Mouse (Mus musculus): ENCODE results near the gene Cnga1. TPM values are rescaled to one million over a fixed set of nuclear protein-coding genes. Genes with fewer than 3 reads are reported as not detected.

Cnga1 gene
- not detected in 2 replicates for polyA plus RNA-seq (2015; fragmentation: Nextera tagmentation; extraction: Ambion mirVana)

- H3K27ac ChIP-seq (ENCODE audit: low read length) = no peak within 1 kb of the TSS
- H3K27me3 ChIP-seq (ENCODE audit: control insufficient read depth, insufficient read depth, low read length) = 0 out of 2 replicates have a peak, but pooled peaks cover 3% of the 10 kb centered on the region
- H3K9ac ChIP-seq (ENCODE audit: low read length) = no peak within 1 kb of the TSS
- 81% methylated on average over 1 of the region's 1 CpGs for WGBS
- H3K9me3 ChIP-seq (replicated peaks; ENCODE audit: control insufficient read depth, low read length) = no peaks in the 10 kb centered on the region
- no peak within 1 kb of the TSS for H3K4me2 ChIP-seq (ENCODE audit: low read depth, low read length)
- H3K36me3 ChIP-seq (ENCODE audit: control insufficient read depth, insufficient read depth, low read length) = no peaks in the 10 kb centered on the region
- no peak within 1 kb of the TSS for H3K4me3 ChIP-seq (replicated peaks; ENCODE audit: low read length)
- peaks cover 5% of the 10 kb centered on the region; the same call in 1 of the 2 replicates for H3K4me1 ChIP-seq (ENCODE audit: control insufficient read depth, insufficient read depth, low read length)
- no peak for ATAC-seq (ENCODE audit: insufficient read depth, low FRiP score)
Measured at GRCm38 (mm10) chr5:72644175-72644574, at the start of gene Cnga1. Gene Cnga1 (minus strand): TSS chr5:72644275.

- no peaks in the 10 kb centered on the region for H3K36me3 ChIP-seq (ENCODE audit: control insufficient read depth, insufficient read depth, low read length)
- H3K27ac ChIP-seq (ENCODE audit: low read length) = no peak overlapping the region
- ATAC-seq (ENCODE audit: insufficient read depth, low FRiP score) = no peak
- H3K9me3 ChIP-seq (replicated peaks; ENCODE audit: control insufficient read depth, low read length) = no peaks in the 10 kb centered on the region; the same call in 1 of the 2 replicates
- H3K27me3 ChIP-seq (ENCODE audit: control insufficient read depth, insufficient read depth, low read length) = no peaks in the 10 kb centered on the region
- no peak overlapping the region for H3K4me3 ChIP-seq (replicated peaks; ENCODE audit: low read length)
- no peak overlapping the region for H3K9ac ChIP-seq (ENCODE audit: low read length)
- 92% methylated on average over 5 of the region's 5 CpGs for WGBS
- no peaks in the 10 kb centered on the region for H3K4me1 ChIP-seq (ENCODE audit: control insufficient read depth, insufficient read depth, low read length)
- H3K4me2 ChIP-seq (ENCODE audit: low read depth, low read length) = no peak overlapping the region
Measured at GRCm38 (mm10) chr5:72690516-72690915, 46.4 kb upstream of the Cnga1 start.

DNA sequence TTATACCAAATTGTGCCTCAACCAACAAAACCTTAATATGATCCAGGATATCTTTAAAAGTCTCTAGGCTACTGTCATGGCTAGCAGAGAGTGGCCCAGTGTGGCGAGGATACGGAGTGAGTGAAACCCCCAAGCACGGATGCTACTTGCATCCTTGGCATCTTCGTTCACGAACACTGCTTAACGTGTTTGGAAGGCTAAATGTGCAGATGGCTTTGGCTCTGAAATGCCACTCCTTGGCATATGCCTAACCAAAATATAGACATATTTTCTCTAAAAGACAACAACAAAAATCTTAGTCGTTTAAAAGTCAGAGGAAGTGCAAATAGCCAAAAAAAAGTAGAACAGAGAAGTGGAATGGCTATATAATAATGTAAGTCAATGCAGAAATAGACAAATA is 45.5 kb upstream of the Cnga1 start:
- H3K9me3 ChIP-seq (replicated peaks; ENCODE audit: control insufficient read depth, low read length) = no peaks in the 10 kb centered on the region; the same call in 1 of the 2 replicates
- WGBS = 89% methylated on average over 7 of the region's 7 CpGs

GRCm38 (mm10) chr5:72681451-72681850 is 37.4 kb upstream of the Cnga1 start:
- H3K4me3 ChIP-seq (replicated peaks; ENCODE audit: low read length) = no peak overlapping the region
- peak; percentile 31; the same call in 1 of the 2 replicates for ATAC-seq (ENCODE audit: insufficient read depth, low FRiP score)
- H3K9ac ChIP-seq (ENCODE audit: low read length) = no peak overlapping the region
- H3K36me3 ChIP-seq (ENCODE audit: control insufficient read depth, insufficient read depth, low read length) = no peaks in the 10 kb centered on the region
- no peaks in the 10 kb centered on the region for H3K27me3 ChIP-seq (ENCODE audit: control insufficient read depth, insufficient read depth, low read length)
- no peak overlapping the region for H3K4me2 ChIP-seq (ENCODE audit: low read depth, low read length)
- no peaks in the 10 kb centered on the region for H3K4me1 ChIP-seq (ENCODE audit: control insufficient read depth, insufficient read depth, low read length)
- peak overlapping the region; percentile 57; the same call in 1 of the 2 replicates for H3K27ac ChIP-seq (ENCODE audit: low read length)
- 0 out of 2 replicates have a peak, but pooled peaks cover 6% of the 10 kb centered on the region for H3K9me3 ChIP-seq (replicated peaks; ENCODE audit: control insufficient read depth, low read length)
- WGBS = 78% methylated on average over 6 of the region's 6 CpGs

More for the DNA sequence above, 45.5 kb upstream of the Cnga1 start:
- H3K27ac ChIP-seq (ENCODE audit: low read length) = no peak overlapping the region
- no peak overlapping the region for H3K4me3 ChIP-seq (replicated peaks; ENCODE audit: low read length)
- no peak overlapping the region for H3K4me2 ChIP-seq (ENCODE audit: low read depth, low read length)
- H3K4me1 ChIP-seq (ENCODE audit: control insufficient read depth, insufficient read depth, low read length) = no peaks in the 10 kb centered on the region
- no peak overlapping the region for H3K9ac ChIP-seq (ENCODE audit: low read length)
- H3K36me3 ChIP-seq (ENCODE audit: control insufficient read depth, insufficient read depth, low read length) = no peaks in the 10 kb centered on the region
- ATAC-seq (ENCODE audit: insufficient read depth, low FRiP score) = no peak
- H3K27me3 ChIP-seq (ENCODE audit: control insufficient read depth, insufficient read depth, low read length) = no peaks in the 10 kb centered on the region

DNA sequence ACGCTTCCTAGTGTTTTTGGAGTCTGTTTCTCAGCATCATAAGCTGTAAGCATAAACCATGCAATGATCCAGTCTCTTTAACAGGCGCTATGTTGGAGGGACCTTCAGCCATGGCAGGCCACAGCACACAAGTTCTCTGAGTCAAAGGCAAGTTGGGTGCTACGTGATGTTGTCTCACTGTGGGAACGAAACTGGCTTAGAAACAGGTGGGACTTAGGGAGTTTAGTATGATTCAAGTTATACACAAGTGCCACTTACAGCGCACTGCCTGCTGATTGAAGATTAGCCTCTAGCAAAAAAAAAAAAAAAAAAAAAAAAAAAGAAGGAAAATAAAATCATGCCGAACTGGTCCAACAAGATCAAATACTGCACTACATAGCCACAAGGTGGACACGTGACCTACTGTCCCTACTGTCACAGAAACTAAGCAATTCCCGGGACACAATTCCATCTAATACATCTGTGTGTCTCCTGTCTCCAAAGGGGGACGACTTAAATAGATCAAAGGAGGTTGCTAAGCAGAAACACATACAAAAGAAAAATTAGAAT is 31.0 kb upstream of the Cnga1 start:
- peak; percentile 83; the same call in 1 of the 2 replicates for ATAC-seq (ENCODE audit: insufficient read depth, low FRiP score)
- Histone ChIP-seq H3K4me3 (replicated peaks; ENCODE audit: low read length) (no peak overlapping the region), H3K4me1 (ENCODE audit: control insufficient read depth, insufficient read depth, low read length) (no peaks in the 10 kb centered on the region), H3K36me3 (ENCODE audit: control insufficient read depth, insufficient read depth, low read length) (no peaks in the 10 kb centered on the region), H3K9me3 (replicated peaks; ENCODE audit: control insufficient read depth, low read length) (no peaks in the 10 kb centered on the region), H3K9ac (ENCODE audit: low read length) (no peak overlapping the region), H3K27me3 (ENCODE audit: control insufficient read depth, insufficient read depth, low read length) (no peaks in the 10 kb centered on the region), H3K27ac (ENCODE audit: low read length) (peak overlapping the region; percentile 87), H3K4me2 (ENCODE audit: low read depth, low read length) (no peak overlapping the region)
- 61% methylated on average over 9 of the region's 9 CpGs for WGBS

DNA sequence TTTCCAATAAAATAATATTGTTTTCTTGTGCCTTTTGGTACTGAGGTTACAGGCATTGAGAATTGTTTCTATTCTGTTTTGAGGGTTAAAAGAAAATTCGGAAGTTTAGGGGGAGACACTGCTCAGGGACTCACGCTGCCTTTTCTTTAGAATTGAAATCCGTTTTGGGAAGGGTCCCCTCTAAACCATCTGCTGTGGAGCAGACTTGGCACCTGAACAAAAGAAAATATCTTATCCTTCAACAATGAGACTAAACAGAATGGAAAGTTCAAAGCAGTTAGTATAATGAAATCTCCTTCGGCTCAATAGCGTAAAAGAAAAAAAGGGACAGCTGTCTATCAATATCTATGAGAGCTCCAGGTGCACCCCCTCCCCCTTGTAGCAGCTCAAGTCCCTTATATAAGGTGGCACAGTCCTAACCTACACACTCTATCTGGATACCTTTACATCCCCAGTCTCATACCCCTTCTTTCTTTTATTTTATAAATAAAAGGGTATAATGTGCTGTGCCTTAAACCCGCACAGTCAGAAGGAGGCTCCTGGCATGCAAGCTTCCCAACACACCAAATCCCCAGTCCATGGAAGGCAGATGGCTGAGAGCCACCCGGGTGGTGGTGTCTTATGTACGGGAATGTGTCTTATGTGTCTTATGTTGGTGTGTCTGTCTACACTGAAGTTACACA is 27.1 kb upstream of the Cnga1 start:
- WGBS = 59% methylated on average over 8 of the region's 8 CpGs

DNA sequence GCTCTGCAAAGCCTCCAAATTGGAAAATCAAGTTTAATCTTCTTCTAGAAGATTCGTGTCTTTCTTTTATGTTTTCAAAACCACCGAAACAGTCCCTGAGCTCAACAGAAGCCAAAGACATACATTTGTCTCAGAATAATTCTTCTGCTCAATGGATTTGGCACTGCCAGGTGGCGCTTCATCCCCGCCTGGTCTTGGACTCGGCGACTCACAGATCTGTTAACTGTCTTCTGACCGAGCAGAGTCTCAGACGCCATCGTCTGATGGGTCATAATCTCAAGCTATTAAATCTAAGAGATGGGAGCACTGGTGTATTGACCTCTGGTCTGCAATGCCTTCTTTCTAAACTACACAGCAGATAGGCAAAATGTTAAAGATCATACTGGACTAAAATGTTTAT is 24.3 kb upstream of the Cnga1 start:
- Histone ChIP-seq H3K4me1 (ENCODE audit: control insufficient read depth, insufficient read depth, low read length) (no peaks in the 10 kb centered on the region), H3K27me3 (ENCODE audit: control insufficient read depth, insufficient read depth, low read length) (no peaks in the 10 kb centered on the region), H3K36me3 (ENCODE audit: control insufficient read depth, insufficient read depth, low read length) (no peaks in the 10 kb centered on the region), H3K27ac (ENCODE audit: low read length) (no peak overlapping the region), H3K4me3 (replicated peaks; ENCODE audit: low read length) (no peak overlapping the region), H3K9ac (ENCODE audit: low read length) (no peak overlapping the region), H3K4me2 (ENCODE audit: low read depth, low read length) (no peak overlapping the region), H3K9me3 (replicated peaks; ENCODE audit: control insufficient read depth, low read length) (no peaks in the 10 kb centered on the region)
- ATAC-seq (ENCODE audit: insufficient read depth, low FRiP score) = no peak
- WGBS = 77% methylated on average over 9 of the region's 9 CpGs

More for the DNA sequence above, 27.1 kb upstream of the Cnga1 start:
- Histone ChIP-seq H3K9ac (ENCODE audit: low read length) (no peak overlapping the region), H3K4me1 (ENCODE audit: control insufficient read depth, insufficient read depth, low read length) (no peaks in the 10 kb centered on the region), H3K36me3 (ENCODE audit: control insufficient read depth, insufficient read depth, low read length) (no peaks in the 10 kb centered on the region), H3K4me3 (replicated peaks; ENCODE audit: low read length) (no peak overlapping the region), H3K27ac (ENCODE audit: low read length) (no peak overlapping the region), H3K4me2 (ENCODE audit: low read depth, low read length) (no peak overlapping the region), H3K27me3 (ENCODE audit: control insufficient read depth, insufficient read depth, low read length) (no peaks in the 10 kb centered on the region), H3K9me3 (replicated peaks; ENCODE audit: control insufficient read depth, low read length) (no peaks in the 10 kb centered on the region)
- ATAC-seq (ENCODE audit: insufficient read depth, low FRiP score) = no peak

- H3K36me3 ChIP-seq (ENCODE audit: control insufficient read depth, insufficient read depth, low read length) = no peaks in the 10 kb centered on the region
- 79% methylated on average over 7 of the region's 7 CpGs for WGBS
Measured at GRCm38 (mm10) chr5:72666428-72666827, 22.4 kb upstream of the Cnga1 start.

DNA sequence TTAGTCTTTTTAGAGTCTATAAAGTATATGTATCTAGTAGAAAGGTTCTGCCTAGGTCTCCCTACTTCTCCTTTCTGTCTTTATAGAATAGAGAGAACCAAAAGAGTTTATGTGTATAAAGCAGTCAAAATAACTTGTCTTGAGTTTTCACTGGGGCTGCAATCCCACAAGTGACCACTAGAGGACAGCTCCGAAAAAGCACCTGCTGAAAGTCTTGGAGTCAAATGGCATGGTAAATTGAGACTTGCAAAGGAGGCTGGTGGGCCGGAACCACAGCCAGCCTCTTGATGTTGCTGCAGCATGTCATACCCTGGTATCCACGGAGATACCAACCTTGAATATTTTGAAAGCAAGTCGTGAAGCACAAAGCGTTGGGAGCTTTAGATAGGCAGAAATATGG is 21.2 kb upstream of the Cnga1 start:
- no peak for ATAC-seq (ENCODE audit: insufficient read depth, low FRiP score)
- H3K4me3 ChIP-seq (replicated peaks; ENCODE audit: low read length) = no peak overlapping the region
- 23% methylated on average over 5 of the region's 5 CpGs for WGBS

More at GRCm38 (mm10) chr5:72666428-72666827, 22.4 kb upstream of the Cnga1 start:
- Histone ChIP-seq H3K4me2 (ENCODE audit: low read depth, low read length) (no peak overlapping the region), H3K4me1 (ENCODE audit: control insufficient read depth, insufficient read depth, low read length) (no peaks in the 10 kb centered on the region), H3K27ac (ENCODE audit: low read length) (no peak overlapping the region), H3K4me3 (replicated peaks; ENCODE audit: low read length) (no peak overlapping the region), H3K9me3 (replicated peaks; ENCODE audit: control insufficient read depth, low read length) (no peaks in the 10 kb centered on the region), H3K9ac (ENCODE audit: low read length) (no peak overlapping the region), H3K27me3 (ENCODE audit: control insufficient read depth, insufficient read depth, low read length) (no peaks in the 10 kb centered on the region)
- ATAC-seq (ENCODE audit: insufficient read depth, low FRiP score) = no peak

More for the DNA sequence above, 21.2 kb upstream of the Cnga1 start:
- H3K9ac ChIP-seq (ENCODE audit: low read length) = no peak overlapping the region
- H3K4me2 ChIP-seq (ENCODE audit: low read depth, low read length) = no peak overlapping the region
- H3K4me1 ChIP-seq (ENCODE audit: control insufficient read depth, insufficient read depth, low read length) = no peaks in the 10 kb centered on the region
- no peak overlapping the region for H3K27ac ChIP-seq (ENCODE audit: low read length)
- no peaks in the 10 kb centered on the region for H3K9me3 ChIP-seq (replicated peaks; ENCODE audit: control insufficient read depth, low read length)
- H3K36me3 ChIP-seq (ENCODE audit: control insufficient read depth, insufficient read depth, low read length) = no peaks in the 10 kb centered on the region
- no peaks in the 10 kb centered on the region for H3K27me3 ChIP-seq (ENCODE audit: control insufficient read depth, insufficient read depth, low read length)
